Mouse (Mus musculus): Measurements from ENCODE around the gene Pde4c.

Gene Pde4c

GRCm38 (mm10) chr8:70766571-70767440 lies 43.3 kb downstream of the Pde4c start:
- peak; percentile 88 for DNase-seq (ENCODE audit: low read depth)

DNA sequence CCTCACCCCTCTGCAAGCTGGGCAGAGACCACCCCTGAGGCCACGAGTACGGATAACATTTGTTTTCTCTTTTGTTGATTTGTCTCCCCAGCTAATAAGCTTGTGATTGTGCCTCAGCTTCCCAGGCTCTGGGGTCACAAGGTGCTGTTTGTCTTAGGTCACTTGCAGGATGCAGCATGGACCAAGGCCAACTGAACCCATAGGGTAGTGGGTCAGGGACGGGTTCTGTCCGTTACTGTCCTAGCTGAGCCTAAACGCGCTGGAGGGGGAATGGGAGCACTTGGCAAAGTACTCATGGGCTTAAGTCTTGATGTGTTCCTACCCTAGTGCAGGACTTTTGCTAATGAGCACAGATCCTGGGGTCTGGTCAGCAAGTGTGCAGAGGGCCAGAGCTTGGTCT lies 44.0 kb downstream of the Pde4c start:
- no peak for DNase-seq (ENCODE audit: low read depth)

DNA sequence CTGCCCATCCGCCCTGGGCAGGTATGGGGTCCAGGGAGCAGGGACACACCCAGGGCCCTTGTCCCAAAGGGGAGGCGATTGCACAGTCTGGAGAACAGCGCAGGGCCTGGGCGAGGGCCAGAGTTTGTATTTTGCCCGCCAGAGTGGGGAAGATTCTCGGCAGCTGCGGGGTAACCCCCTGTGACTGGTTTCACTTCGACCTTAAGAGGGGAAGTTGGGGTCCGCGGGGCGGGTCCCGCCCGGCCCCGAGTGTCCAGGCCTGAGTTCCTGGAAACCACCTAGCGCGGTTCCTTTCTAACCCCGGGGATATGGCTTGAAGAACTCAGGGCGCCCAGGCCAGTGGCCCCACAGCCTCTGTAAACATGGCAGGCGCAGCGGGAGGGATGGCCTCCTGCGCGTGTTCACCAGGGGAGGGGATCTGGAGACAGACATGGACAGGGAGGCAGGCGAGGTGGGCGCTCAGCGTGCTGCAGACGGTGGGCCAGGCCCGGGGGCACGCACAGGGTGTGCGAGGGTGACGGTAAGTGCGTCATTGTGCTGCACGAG lies 44.8 kb downstream of the Pde4c start:
- no peak for DNase-seq (ENCODE audit: low read depth)

- no peak for DNase-seq (ENCODE audit: low read depth)
Observed at GRCm38 (mm10) chr8:70768956-70769355, 45.4 kb downstream of the Pde4c start.

- peak; percentile 98 for DNase-seq (ENCODE audit: low read depth)
Observed at GRCm38 (mm10) chr8:70769359-70769758, 45.8 kb downstream of the Pde4c start.

GRCm38 (mm10) chr8:70769858-70770257 lies 46.3 kb downstream of the Pde4c start:
- DNase-seq (ENCODE audit: low read depth) = no peak

DNA sequence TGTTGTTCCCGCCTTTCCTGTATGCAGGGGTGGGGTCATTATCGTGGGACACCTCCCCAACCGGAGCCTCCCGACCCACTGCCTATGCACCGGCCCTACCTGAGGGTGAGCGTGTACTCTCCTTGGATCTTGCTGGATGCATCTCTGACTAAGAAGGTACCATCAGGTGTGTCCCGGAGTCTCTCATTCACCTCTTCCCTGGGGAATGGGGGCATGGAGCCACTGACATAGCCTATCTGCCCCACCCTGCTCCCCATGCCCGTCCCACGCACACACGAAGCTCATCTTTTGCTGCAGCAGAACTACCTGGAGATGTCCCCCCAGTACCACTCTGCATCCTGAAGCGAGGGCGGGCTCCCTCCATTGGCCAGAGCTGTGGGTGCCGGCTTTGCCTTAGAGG lies 47.2 kb downstream of the Pde4c start:
- DNase-seq (ENCODE audit: low read depth) = no peak

DNA sequence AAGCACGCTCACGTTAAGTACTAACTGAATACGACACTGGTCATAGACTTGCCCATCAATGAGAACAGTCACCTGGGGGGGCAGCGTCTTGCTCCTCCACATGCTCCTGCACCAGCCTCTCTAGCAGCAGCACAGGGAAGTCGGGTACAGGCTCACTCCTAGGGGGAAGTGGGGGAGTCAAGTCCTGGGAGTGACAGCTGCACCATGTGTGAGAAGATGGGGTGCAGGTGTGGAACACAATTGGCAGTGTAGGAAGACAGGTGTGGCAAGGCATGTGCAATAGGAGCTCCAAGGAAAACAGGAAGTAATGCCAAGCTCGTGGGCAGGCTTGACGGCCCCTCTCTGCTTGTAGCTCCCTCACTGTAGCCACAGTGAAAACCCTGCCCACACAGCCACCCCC lies 47.7 kb downstream of the Pde4c start:
- DNase-seq (ENCODE audit: low read depth) = no peak

DNA sequence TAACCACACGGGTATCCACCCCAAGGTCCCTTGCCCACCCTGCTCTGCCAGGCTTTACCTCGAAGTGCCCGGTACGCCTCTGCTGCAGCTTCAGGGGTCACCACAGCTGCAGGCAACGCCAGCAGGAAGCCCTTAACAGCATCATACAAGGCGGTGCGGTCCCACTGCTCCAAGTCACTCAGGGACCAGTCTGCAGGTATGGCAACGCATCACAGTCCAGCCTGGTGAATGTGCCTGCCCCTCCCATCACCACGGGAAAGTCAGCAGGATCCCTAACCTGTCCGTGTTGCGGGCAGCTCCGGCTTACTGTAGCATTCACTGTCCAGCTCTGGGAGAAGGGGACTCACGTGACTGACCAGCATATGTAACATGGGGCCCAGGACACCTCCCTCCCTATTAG lies 48.6 kb downstream of the Pde4c start:
- no peak for DNase-seq (ENCODE audit: low read depth)

DNA sequence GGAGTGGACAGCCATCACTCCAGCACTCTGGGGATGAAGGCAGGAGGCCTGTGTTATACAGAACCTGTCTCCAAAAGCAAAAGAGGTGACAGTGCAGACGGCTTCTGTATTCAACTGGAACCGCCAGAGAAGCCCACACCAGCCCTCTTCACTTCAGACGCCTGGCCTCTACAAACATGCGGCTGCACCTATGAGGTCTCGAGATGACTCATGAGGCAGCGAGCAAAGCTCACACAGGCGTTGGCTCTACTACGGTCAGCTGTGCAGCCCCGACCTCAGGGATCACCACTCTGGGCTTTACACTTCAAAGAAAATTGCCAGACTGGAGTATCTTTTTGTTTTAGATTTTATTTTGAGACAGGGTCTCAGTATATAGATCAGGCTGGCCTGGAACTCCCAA lies 49.4 kb downstream of the Pde4c start:
- peak; percentile 78 for DNase-seq (ENCODE audit: low read depth)

GRCm38 (mm10) chr8:70773410-70773809 lies 49.9 kb downstream of the Pde4c start:
- peak; percentile 39 for DNase-seq (ENCODE audit: low read depth)

DNA sequence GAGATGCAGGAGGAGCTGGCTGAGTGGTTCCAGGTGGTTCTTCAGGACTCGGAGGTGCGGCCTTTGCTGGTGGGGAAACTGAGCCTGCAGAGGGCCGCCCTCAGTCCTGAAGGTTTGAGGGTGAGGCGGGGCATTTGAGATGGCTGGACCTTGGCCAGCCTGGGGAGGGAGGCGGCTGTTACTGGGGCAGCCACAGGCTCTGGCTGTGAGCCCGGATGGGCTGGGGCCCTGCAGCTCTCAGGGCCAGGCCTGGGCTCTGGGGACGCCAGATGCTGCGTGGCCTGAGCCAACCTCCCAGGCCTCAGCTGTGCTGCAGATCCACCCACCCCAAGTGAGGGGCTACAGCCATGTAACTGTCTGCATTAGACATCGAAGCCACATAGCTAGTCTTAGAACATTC lies 50.3 kb downstream of the Pde4c start:
- peak; percentile 95 for DNase-seq (ENCODE audit: low read depth)

DNA sequence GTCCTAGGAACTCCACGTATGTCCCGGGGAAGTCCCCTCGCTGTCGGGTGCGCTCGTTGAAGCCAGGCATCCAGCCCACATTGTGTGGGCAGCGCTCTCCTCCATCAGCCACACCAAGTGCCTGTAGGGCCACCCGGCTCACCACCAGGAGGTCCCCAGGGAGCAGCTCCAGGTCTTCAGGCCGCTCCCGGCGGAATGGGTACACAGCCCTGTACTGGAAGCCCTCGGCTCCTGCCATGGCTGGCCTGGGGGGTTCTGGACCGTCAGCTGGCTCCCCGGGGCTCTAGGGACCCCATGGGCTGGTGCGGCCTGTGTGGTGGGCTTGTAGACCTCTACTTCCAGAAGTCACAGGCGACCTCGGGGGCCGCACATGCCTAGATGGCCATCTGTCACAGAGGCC lies 51.2 kb downstream of the Pde4c start:
- DNase-seq (ENCODE audit: low read depth) = no peak

GRCm38 (mm10) chr8:70775227-70775626 lies 51.7 kb downstream of the Pde4c start:
- no peak for DNase-seq (ENCODE audit: low read depth)

DNA sequence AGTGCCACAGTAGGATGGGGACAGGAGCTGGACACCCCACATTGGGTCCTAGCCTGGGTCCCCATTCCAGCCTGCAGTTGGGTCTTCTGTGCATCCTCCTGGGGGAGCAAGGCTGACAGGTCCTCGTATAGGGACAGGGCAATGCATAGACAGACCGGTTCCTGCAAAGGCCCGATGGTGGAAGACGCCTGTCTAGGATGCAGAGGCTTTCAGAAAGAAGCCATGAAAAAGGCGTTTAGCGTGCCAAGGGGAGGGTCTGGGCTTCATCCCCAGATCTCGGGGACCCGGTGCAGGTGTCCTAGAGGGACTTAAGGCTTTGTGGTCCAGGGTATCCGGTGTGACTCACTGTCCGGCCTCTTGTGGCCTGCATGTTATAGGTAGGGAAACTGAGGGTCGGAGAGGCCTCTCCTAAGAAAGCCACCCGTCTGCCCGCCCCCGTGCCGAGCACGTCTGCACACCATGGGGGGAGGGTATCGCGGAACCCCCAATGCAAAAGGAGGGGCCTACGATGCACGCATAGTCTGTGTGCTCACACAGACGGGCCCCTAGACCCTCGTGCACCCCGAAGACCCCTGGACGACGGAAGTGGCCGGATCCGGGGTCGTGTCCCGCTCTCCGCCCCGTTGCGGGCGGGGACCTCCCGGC lies 52.5 kb downstream of the Pde4c start:
- DNase-seq (ENCODE audit: low read depth) = peak; percentile 27

DNA sequence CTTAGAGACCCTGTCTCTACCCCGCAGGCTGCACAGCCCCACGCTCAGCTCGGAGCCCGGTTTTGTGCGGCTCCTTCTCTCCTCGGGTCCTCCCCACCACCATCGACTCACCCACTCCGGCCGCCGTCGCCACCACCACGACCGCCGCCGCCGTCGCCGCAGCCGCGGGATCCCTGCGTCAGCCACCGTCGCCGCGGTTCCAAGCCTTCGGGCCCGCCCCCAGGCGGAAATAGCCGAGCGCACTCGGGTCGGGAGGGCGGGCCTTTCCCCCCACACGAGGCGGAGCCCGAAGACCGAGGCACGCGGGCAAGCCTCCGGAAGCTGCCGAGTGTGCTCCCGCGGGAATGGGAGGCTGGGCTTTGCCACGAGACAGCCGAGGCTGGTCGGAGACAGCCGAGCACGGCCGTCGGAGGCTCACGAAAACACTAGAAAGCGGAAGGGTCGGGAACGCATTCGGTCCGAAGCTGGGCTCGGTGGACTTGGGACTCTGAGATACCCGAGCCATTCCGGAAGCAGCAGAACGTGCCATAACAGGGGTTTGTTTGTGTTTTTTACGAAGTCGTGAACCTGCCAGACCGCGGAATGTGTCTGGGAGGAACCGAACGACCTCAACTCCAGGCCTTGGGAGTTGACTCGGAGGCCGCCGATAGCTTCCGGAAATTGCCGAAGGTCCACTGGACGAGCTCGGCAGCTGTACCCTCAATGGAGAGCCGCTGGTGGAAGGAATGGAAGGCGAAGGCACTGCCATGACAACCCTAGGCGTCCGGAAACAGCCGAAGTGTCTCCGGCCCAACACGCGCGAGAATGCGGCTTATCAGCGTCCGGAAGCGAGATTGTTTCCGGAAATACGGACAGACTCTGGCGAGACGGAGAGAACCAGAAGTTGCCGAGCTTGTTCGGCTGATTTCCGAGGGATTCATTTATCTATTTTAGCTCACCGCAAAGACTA lies 53.2 kb downstream of the Pde4c start, which contains the start of gene Pik3r2:
TSS of gene Pik3r2 (minus strand) at position 218 of the 949 bp plus-strand sequence.
- DNase-seq (ENCODE audit: low read depth) = peak; percentile 99

- DNase-seq (ENCODE audit: low read depth) = no peak
Observed at GRCm38 (mm10) chr8:70780093-70780492, 56.6 kb downstream of the Pde4c start.

DNA sequence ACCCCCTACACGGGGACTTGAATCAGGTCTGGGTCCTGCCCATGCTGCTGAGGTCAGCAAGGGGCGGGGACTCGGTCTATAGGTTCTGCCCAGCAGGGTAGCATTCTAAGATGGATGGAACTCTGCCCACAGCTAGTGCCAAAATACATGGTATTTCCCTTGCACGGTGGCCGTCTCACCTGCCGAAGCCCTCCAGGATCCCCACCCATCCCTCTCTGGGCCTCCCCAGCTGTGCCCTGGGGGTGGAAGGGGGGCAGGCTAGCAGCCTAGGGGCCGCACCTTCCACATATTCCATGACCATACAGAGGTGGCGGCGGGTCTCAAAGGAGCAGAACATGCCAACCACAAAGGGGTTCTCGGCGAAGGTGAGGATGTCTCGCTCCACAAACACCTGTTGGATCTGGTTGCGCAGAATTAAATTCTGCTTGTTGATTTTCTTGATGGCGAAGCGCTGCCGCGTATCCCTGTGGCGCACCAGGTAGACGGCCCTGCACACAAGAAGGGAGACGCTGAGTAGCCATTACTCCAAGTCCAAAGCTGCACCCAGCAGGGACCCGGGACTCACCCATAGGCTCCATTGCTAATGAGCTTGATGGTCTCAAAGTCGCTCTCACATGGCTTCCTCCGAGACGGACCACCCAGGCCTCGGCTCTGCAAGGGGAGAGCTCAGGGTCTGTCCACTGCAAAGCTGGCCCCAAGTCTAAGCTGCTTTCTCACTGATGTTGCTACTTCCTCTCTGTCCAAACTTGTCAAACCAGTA lies 63.0 kb downstream of the Pde4c start:
- no peak for DNase-seq (ENCODE audit: low read depth)

GRCm38 (mm10) chr8:70787051-70787445 lies 63.5 kb downstream of the Pde4c start:
- no peak for DNase-seq (ENCODE audit: low read depth)

- DNase-seq (ENCODE audit: low read depth) = peak; percentile 20
Observed at GRCm38 (mm10) chr8:70787941-70788667, 64.6 kb downstream of the Pde4c start.

DNA sequence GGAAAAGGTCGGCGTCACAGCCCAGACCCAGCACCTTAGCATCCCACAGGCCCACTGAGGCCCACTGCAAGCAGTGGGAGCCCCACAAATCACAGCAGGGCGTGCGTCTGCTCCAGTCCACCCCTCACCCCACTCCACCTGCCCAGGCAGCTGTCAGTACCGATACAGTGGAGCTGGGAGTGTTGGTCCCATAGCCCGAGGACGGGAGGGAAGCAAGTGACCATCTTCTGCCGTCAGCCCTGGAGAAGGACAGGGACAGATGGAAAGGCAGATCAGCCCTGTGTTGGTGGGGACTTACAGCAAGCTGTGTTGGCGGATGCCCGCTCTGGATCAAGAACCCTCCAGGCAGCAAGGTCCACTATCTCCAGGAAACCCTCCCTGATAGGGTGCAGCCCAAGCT lies 65.5 kb downstream of the Pde4c start:
- DNase-seq (ENCODE audit: low read depth) = no peak

Measured in NIH3T3 (cell line).